Mouse (Mus musculus): ENCODE results near the gene Ccdc162. TPM values are rescaled to one million over a fixed set of nuclear protein-coding genes. Genes with fewer than 3 reads are reported as not detected.

Ccdc162 gene
- total and polyA plus RNA-seq, 2 experiments from 2014 or later: 0.16 TPM; not detected in 1

GRCm38 (mm10) chr10:41553711-41554110 lies 162.7 kb downstream of the Ccdc162 start:
- no peaks in the 10 kb centered on the region for H3K36me3 ChIP-seq (replicated peaks; ENCODE audit: control insufficient read depth, insufficient read depth, low read length)
- no peak for DNase-seq (ENCODE audit: low spot score)
- H3K27ac ChIP-seq (ENCODE audit: low read depth): no peak overlapping the region; the same call in 1 of the 2 replicates
- H3K9me3 ChIP-seq (replicated peaks; ENCODE audit: control insufficient read depth, low read length): peaks cover 9% of the 10 kb centered on the region
- no peak overlapping the region for H3K4me2 ChIP-seq (ENCODE audit: low read depth, low read length)
- no peak for ATAC-seq (ENCODE audit: insufficient read depth, low read depth)
- H3K4me1 ChIP-seq (ENCODE audit: control insufficient read depth, insufficient read depth): peaks cover 8% of the 10 kb centered on the region; the same call in 1 of the 2 replicates
- no peak overlapping the region for H3K4me3 ChIP-seq (ENCODE audit: low read depth, low read length)
- H3K27me3 ChIP-seq (ENCODE audit: control insufficient read depth, insufficient read depth, low read length): no peaks in the 10 kb centered on the region
- WGBS: 73% methylated on average over 4 of the region's 4 CpGs
- no peak overlapping the region for H3K9ac ChIP-seq (replicated peaks; ENCODE audit: low read depth, low read length)
- TF ChIP-seq CTCF (IDR thresholded peaks at IDR 0.05; ENCODE audit: low read depth) (no peak), EP300 (IDR thresholded peaks at IDR 0.05; ENCODE audit: low read depth) (no peak)

GRCm38 (mm10) chr10:41552847-41553589 lies 163.4 kb downstream of the Ccdc162 start:
- Histone ChIP-seq H3K4me1 (ENCODE audit: control insufficient read depth, insufficient read depth) (peaks cover 8% of the 10 kb centered on the region; the same call in 1 of the 2 replicates), H3K27ac (ENCODE audit: low read depth) (peak overlapping the region; percentile 68), H3K9me3 (replicated peaks; ENCODE audit: control insufficient read depth, low read length) (peaks cover 9% of the 10 kb centered on the region), H3K4me3 (ENCODE audit: low read depth, low read length) (no peak overlapping the region), H3K4me2 (ENCODE audit: low read depth, low read length) (no peak overlapping the region), H3K27me3 (ENCODE audit: control insufficient read depth, insufficient read depth, low read length) (no peaks in the 10 kb centered on the region), H3K36me3 (replicated peaks; ENCODE audit: control insufficient read depth, insufficient read depth, low read length) (no peaks in the 10 kb centered on the region), H3K9ac (replicated peaks; ENCODE audit: low read depth, low read length) (no peak overlapping the region)
- 35% methylated on average over 14 of the region's 14 CpGs for WGBS
- DNase-seq (ENCODE audit: low spot score): no peak
- ATAC-seq (ENCODE audit: insufficient read depth, low read depth): peak; percentile 53
- TF ChIP-seq EP300 (IDR thresholded peaks at IDR 0.05; ENCODE audit: low read depth) (no peak), CTCF (IDR thresholded peaks at IDR 0.05; ENCODE audit: low read depth) (no peak)

GRCm38 (mm10) chr10:41552319-41552718 lies 164.1 kb downstream of the Ccdc162 start:
- Histone ChIP-seq H3K4me1 (ENCODE audit: control insufficient read depth, insufficient read depth) (peaks cover 8% of the 10 kb centered on the region; the same call in 1 of the 2 replicates), H3K4me3 (ENCODE audit: low read depth, low read length) (no peak overlapping the region), H3K27ac (ENCODE audit: low read depth) (0 out of 2 replicates have a peak overlapping the region, but pooled peaks have one; percentile 0), H3K9me3 (replicated peaks; ENCODE audit: control insufficient read depth, low read length) (peaks cover 9% of the 10 kb centered on the region), H3K4me2 (ENCODE audit: low read depth, low read length) (no peak overlapping the region), H3K36me3 (replicated peaks; ENCODE audit: control insufficient read depth, insufficient read depth, low read length) (no peaks in the 10 kb centered on the region), H3K27me3 (ENCODE audit: control insufficient read depth, insufficient read depth, low read length) (no peaks in the 10 kb centered on the region), H3K9ac (replicated peaks; ENCODE audit: low read depth, low read length) (no peak overlapping the region)
- 57% methylated on average over 3 of the region's 3 CpGs for WGBS
- TF ChIP-seq EP300 (IDR thresholded peaks at IDR 0.05; ENCODE audit: low read depth) (no peak), CTCF (IDR thresholded peaks at IDR 0.05; ENCODE audit: low read depth) (no peak)
- ATAC-seq (ENCODE audit: insufficient read depth, low read depth) (no peak), DNase-seq (ENCODE audit: low spot score) (no peak)

GRCm38 (mm10) chr10:41550711-41551110 lies 165.7 kb downstream of the Ccdc162 start:
- Histone ChIP-seq H3K9ac (replicated peaks; ENCODE audit: low read depth, low read length) (no peak overlapping the region), H3K4me1 (ENCODE audit: control insufficient read depth, insufficient read depth) (peaks cover 8% of the 10 kb centered on the region; the same call in 1 of the 2 replicates), H3K9me3 (replicated peaks; ENCODE audit: control insufficient read depth, low read length) (peaks cover 9% of the 10 kb centered on the region), H3K4me2 (ENCODE audit: low read depth, low read length) (no peak overlapping the region), H3K27ac (ENCODE audit: low read depth) (no peak overlapping the region), H3K27me3 (ENCODE audit: control insufficient read depth, insufficient read depth, low read length) (no peaks in the 10 kb centered on the region), H3K4me3 (ENCODE audit: low read depth, low read length) (no peak overlapping the region), H3K36me3 (replicated peaks; ENCODE audit: control insufficient read depth, insufficient read depth, low read length) (no peaks in the 10 kb centered on the region)
- TF ChIP-seq CTCF (IDR thresholded peaks at IDR 0.05; ENCODE audit: low read depth) (no peak), EP300 (IDR thresholded peaks at IDR 0.05; ENCODE audit: low read depth) (no peak)
- WGBS: 76% methylated on average over 7 of the region's 7 CpGs
- ATAC-seq (ENCODE audit: insufficient read depth, low read depth): no peak
- no peak for DNase-seq (ENCODE audit: low spot score)

- WGBS: 53% methylated on average over 13 of the region's 13 CpGs
- ATAC-seq (ENCODE audit: insufficient read depth, low read depth): no peak
- H3K27me3 ChIP-seq (ENCODE audit: control insufficient read depth, insufficient read depth, low read length): no peaks in the 10 kb centered on the region
- peaks cover 9% of the 10 kb centered on the region for H3K9me3 ChIP-seq (replicated peaks; ENCODE audit: control insufficient read depth, low read length)
- TF ChIP-seq EP300 (IDR thresholded peaks at IDR 0.05; ENCODE audit: low read depth) (no peak), CTCF (IDR thresholded peaks at IDR 0.05; ENCODE audit: low read depth) (no peak)
- no peaks in the 10 kb centered on the region for H3K36me3 ChIP-seq (replicated peaks; ENCODE audit: control insufficient read depth, insufficient read depth, low read length)
- H3K9ac ChIP-seq (replicated peaks; ENCODE audit: low read depth, low read length): no peak overlapping the region
- no peak for DNase-seq (ENCODE audit: low spot score)
- no peak overlapping the region for H3K4me3 ChIP-seq (ENCODE audit: low read depth, low read length)
- H3K4me1 ChIP-seq (ENCODE audit: control insufficient read depth, insufficient read depth): peaks cover 14% of the 10 kb centered on the region
- H3K27ac ChIP-seq (ENCODE audit: low read depth): no peak overlapping the region
- H3K4me2 ChIP-seq (ENCODE audit: low read depth, low read length): no peak overlapping the region
Observed at GRCm38 (mm10) chr10:41546396-41547165, 169.9 kb downstream of the Ccdc162 start.

All from heart, postnatal 0 days (tissue).